Mouse (Mus musculus): Measurements from ENCODE around the gene Atp8b4. TPM values are rescaled to one million over a fixed set of nuclear protein-coding genes. Genes with fewer than 3 reads are reported as not detected.
A peak's percentile ranks its signal among the peaks of the same experiment; 100 is the strongest.
"Not testable (repeated sequence)": the region's sequence is repeated elsewhere in the genome, so short reads cannot be mapped to it uniquely, and the experiment has no call there.

Gene Atp8b4
- polyA plus RNA-seq (2012; ENCODE audit: insufficient read depth, insufficient read length, missing spikeins) = 0.21 and 0.44 TPM in 2 replicates

- Histone ChIP-seq H3K4me1 (ENCODE audit: control insufficient read depth, insufficient read depth, insufficient read length, low read length) (0 out of 2 replicates have a peak, but pooled peaks cover 2% of the 10 kb centered on the region), H3K27ac (replicated peaks; ENCODE audit: low read depth, low read length) (peak within 1 kb of the TSS; percentile 50; the same call in 1 of the 2 replicates), H3K4me3 (ENCODE audit: insufficient read depth, low read depth, low read length) (peak within 1 kb of the TSS; percentile 49)
Observed at GRCm38 (mm10) chr2:126500521-126500920, at the start of gene Atp8b4. Atp8b4 (minus strand) TSS chr2:126500674.

- Histone ChIP-seq H3K27ac (replicated peaks; ENCODE audit: low read depth, low read length) (no peak overlapping the region), H3K4me1 (ENCODE audit: control insufficient read depth, insufficient read depth, insufficient read length, low read length) (0 out of 2 replicates have a peak, but pooled peaks cover 3% of the 10 kb centered on the region), H3K4me3 (ENCODE audit: insufficient read depth, low read depth, low read length) (no peak overlapping the region)
Observed at GRCm38 (mm10) chr2:126549681-126550080, 49.2 kb upstream of the Atp8b4 start.

DNA sequence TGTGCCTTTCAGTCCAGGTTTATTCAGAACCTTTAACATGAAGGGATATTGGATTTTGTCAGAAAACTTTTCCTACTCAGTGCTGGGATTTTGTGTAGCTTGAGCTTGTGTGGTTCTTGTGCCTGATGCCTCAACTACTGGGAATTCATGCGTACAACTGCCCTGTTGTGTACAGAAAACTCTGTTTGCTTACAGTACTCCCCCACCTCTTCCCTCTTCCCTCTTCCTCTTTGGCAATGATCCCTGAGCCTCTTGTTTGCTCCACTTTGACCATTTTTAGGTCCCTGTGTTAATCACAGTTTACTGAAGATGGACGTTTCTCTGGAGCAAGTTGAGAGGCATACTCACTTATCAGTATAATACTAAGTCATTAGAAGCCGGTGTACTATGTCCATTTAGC lies 45.9 kb upstream of the Atp8b4 start:
- H3K4me1 ChIP-seq (ENCODE audit: control insufficient read depth, insufficient read depth, insufficient read length, low read length) = 0 out of 2 replicates have a peak, but pooled peaks cover 3% of the 10 kb centered on the region
- no peak overlapping the region for H3K4me3 ChIP-seq (ENCODE audit: insufficient read depth, low read depth, low read length)
- 0 out of 2 replicates have a peak overlapping the region, but pooled peaks have one; percentile 8 for H3K27ac ChIP-seq (replicated peaks; ENCODE audit: low read depth, low read length)

GRCm38 (mm10) chr2:126545297-126545696 lies 44.8 kb upstream of the Atp8b4 start:
- no peak overlapping the region for H3K4me3 ChIP-seq (ENCODE audit: insufficient read depth, low read depth, low read length)
- no peak overlapping the region for H3K27ac ChIP-seq (replicated peaks; ENCODE audit: low read depth, low read length)
- H3K4me1 ChIP-seq (ENCODE audit: control insufficient read depth, insufficient read depth, insufficient read length, low read length) = 0 out of 2 replicates have a peak, but pooled peaks cover 3% of the 10 kb centered on the region

DNA sequence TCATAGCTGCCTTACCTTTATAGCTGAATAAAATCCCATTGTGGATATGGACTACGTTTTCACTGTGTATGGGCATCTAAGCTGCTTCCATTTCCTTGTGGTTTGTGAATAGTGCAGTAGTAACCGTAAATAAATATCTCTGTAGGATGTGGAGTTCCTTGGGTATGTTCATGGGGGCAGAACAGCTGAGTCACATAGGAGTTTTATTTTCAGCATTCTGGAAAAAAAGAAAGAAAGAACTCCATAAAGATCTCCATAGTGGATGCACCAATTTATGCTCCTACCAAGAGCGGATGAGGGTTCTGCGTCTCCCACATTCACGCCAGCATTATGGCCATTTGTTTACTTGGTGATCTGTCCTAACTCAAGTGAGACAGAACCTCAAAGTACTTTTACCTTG lies 41.7 kb upstream of the Atp8b4 start:
- Histone ChIP-seq H3K4me3 (ENCODE audit: insufficient read depth, low read depth, low read length) (no peak overlapping the region), H3K27ac (replicated peaks; ENCODE audit: low read depth, low read length) (no peak overlapping the region), H3K4me1 (ENCODE audit: control insufficient read depth, insufficient read depth, insufficient read length, low read length) (0 out of 2 replicates have a peak, but pooled peaks cover 3% of the 10 kb centered on the region)

DNA sequence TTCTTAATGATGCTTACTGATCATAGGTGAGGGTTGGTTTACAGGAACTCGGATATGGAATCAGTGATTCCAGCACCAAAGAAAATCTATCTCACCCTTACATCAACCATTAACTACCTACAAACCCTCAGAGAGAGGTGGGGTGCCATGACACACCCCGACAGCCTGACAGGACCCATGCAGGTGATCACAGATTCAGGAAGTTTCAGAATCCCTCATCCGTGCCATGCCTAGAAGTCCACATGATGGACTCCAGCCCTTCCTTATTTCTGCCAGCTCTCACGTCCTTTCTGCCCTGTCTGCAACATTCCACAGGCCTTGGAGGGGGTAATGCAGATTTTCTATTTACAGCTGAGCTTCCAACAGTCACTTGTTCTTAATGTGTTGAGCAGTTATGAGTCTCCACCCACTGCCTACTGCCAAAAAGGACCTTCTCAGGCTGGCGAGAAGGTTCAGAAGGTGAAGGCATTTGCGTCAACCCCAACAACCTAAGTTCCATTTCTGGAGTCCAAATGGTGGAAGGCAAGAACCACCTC lies 40.0 kb upstream of the Atp8b4 start:
- H3K27ac ChIP-seq (replicated peaks; ENCODE audit: low read depth, low read length) = no peak overlapping the region
- H3K4me3 ChIP-seq (ENCODE audit: insufficient read depth, low read depth, low read length) = no peak overlapping the region
- no peaks in the 10 kb centered on the region for H3K4me1 ChIP-seq (ENCODE audit: control insufficient read depth, insufficient read depth, insufficient read length, low read length)

GRCm38 (mm10) chr2:126537654-126538053 lies 37.2 kb upstream of the Atp8b4 start:
- Histone ChIP-seq H3K4me1 (ENCODE audit: control insufficient read depth, insufficient read depth, insufficient read length, low read length) (no peaks in the 10 kb centered on the region), H3K27ac (replicated peaks; ENCODE audit: low read depth, low read length) (no peak overlapping the region), H3K4me3 (ENCODE audit: insufficient read depth, low read depth, low read length) (no peak overlapping the region)

GRCm38 (mm10) chr2:126530581-126530980 lies 30.1 kb upstream of the Atp8b4 start:
- Histone ChIP-seq H3K4me1 (ENCODE audit: control insufficient read depth, insufficient read depth, insufficient read length, low read length) (no peaks in the 10 kb centered on the region), H3K4me3 (ENCODE audit: insufficient read depth, low read depth, low read length) (no peak overlapping the region), H3K27ac (replicated peaks; ENCODE audit: low read depth, low read length) (no peak overlapping the region)

GRCm38 (mm10) chr2:126527461-126527860 lies 27.0 kb upstream of the Atp8b4 start:
- H3K4me3 ChIP-seq (ENCODE audit: insufficient read depth, low read depth, low read length) = no peak overlapping the region

GRCm38 (mm10) chr2:126524271-126524670 lies 23.8 kb upstream of the Atp8b4 start:
- no peak overlapping the region for H3K27ac ChIP-seq (replicated peaks; ENCODE audit: low read depth, low read length)
- no peaks in the 10 kb centered on the region for H3K4me1 ChIP-seq (ENCODE audit: control insufficient read depth, insufficient read depth, insufficient read length, low read length)
- H3K4me3 ChIP-seq (ENCODE audit: insufficient read depth, low read depth, low read length) = no peak overlapping the region

More at GRCm38 (mm10) chr2:126527461-126527860, 27.0 kb upstream of the Atp8b4 start:
- Histone ChIP-seq H3K27ac (replicated peaks; ENCODE audit: low read depth, low read length) (no peak overlapping the region), H3K4me1 (ENCODE audit: control insufficient read depth, insufficient read depth, insufficient read length, low read length) (no peaks in the 10 kb centered on the region)

GRCm38 (mm10) chr2:126523101-126523745 lies 22.7 kb upstream of the Atp8b4 start:
- H3K27ac ChIP-seq (replicated peaks; ENCODE audit: low read depth, low read length) = not testable (repeated sequence)

GRCm38 (mm10) chr2:126522056-126522455 lies 21.6 kb upstream of the Atp8b4 start:
- H3K4me1 ChIP-seq (ENCODE audit: control insufficient read depth, insufficient read depth, insufficient read length, low read length) = no peaks in the 10 kb centered on the region
- H3K4me3 ChIP-seq (ENCODE audit: insufficient read depth, low read depth, low read length) = no peak overlapping the region
- no peak overlapping the region for H3K27ac ChIP-seq (replicated peaks; ENCODE audit: low read depth, low read length)

More at GRCm38 (mm10) chr2:126523101-126523745, 22.7 kb upstream of the Atp8b4 start:
- not testable (repeated sequence) for H3K4me1 ChIP-seq (ENCODE audit: control insufficient read depth, insufficient read depth, insufficient read length, low read length); H3K4me3 ChIP-seq (ENCODE audit: insufficient read depth, low read depth, low read length)

- no peak overlapping the region for H3K27ac ChIP-seq (replicated peaks; ENCODE audit: low read depth, low read length)
- H3K4me1 ChIP-seq (ENCODE audit: control insufficient read depth, insufficient read depth, insufficient read length, low read length) = no peaks in the 10 kb centered on the region
- H3K4me3 ChIP-seq (ENCODE audit: insufficient read depth, low read depth, low read length) = no peak overlapping the region
Observed at GRCm38 (mm10) chr2:126521471-126521870, 21.0 kb upstream of the Atp8b4 start.

DNA sequence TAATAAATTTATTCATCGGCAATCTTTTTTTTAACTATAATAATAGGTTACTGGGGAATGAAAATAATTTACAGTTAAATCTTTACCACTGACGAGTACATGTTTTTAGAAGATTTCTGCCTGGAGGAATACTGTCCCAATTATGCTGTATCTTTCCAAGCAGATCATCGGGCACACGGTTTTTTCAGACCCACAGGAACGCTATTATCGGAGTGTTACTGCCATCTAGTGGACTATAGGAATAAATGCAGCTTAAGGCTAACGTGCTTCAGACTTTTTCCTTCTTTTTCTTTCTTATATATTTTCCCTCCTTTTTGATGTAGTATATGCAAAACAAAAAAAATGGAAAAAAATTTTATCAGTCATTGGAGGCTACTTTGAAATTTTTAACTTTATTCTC lies 20.4 kb upstream of the Atp8b4 start:
- H3K27ac ChIP-seq (replicated peaks; ENCODE audit: low read depth, low read length) = no peak overlapping the region

DNA sequence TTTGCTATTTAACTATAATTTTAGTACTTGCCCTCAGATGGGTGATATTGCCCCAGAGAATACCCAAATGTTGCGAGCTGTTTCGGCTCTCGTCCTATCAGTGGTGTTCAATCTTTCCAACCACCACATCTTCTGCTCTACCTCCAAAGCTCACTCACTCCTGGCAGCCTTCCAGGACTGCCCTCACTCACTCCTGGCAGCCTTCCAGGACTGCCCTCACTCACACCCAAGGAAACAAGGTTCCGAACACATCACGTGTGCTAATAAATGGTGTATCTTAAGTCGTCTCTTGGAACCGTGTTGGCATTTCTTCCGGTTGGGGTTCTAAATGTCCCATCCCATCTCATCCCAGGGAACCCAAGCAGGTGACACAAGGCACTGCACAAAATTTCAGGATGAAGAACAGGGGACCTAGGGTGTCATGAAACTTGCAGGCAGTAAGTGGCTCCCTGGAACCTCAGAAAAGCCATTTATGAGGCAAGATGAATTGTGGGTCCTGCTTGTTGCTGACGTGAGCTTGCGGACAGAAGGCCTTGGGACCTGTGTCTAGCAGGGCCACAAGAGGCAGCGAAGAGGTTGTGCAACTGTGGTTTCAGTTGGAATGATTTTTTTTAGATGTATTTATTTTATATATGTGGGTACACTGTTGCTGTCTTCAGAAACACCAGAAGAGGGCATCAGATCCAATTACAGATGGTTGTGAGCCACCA lies 19.6 kb upstream of the Atp8b4 start:
- no peak overlapping the region for H3K4me3 ChIP-seq (ENCODE audit: insufficient read depth, low read depth, low read length)
- H3K27ac ChIP-seq (replicated peaks; ENCODE audit: low read depth, low read length) = no peak overlapping the region
- no peaks in the 10 kb centered on the region for H3K4me1 ChIP-seq (ENCODE audit: control insufficient read depth, insufficient read depth, insufficient read length, low read length)

More for the DNA sequence above, 20.4 kb upstream of the Atp8b4 start:
- Histone ChIP-seq H3K4me3 (ENCODE audit: insufficient read depth, low read depth, low read length) (no peak overlapping the region), H3K4me1 (ENCODE audit: control insufficient read depth, insufficient read depth, insufficient read length, low read length) (no peaks in the 10 kb centered on the region)
